Mouse (Mus musculus): ENCODE results near the gene Hoxa3. TPM values are rescaled to one million over a fixed set of nuclear protein-coding genes. Genes with fewer than 3 reads are reported as not detected.
A peak's percentile ranks its signal among the peaks of the same experiment; 100 is the strongest.

Hoxa3 gene
- polyA plus RNA-seq, 1 experiment from 2014 or later: 2.2 TPM

GRCm38 (mm10) chr6:52190906-52191810 lies 22.0 kb downstream of the Hoxa3 start, which contains the start of gene Hoxa4:
Gene Hoxa4 (minus strand): TSS chr6:52191753.
- Histone ChIP-seq H3K36me3 (no peaks in the 10 kb centered on the region), H3K9me3 (no peaks in the 10 kb centered on the region), H3K4me1 (peaks cover 24% of the 10 kb centered on the region), H3K27ac (peak within 1 kb of the TSS; percentile 43; the same call in 1 of the 2 replicates), H3K27me3 (peaks cover 84% of the 10 kb centered on the region), H3K4me3 (peak within 1 kb of the TSS; percentile 59), H3K4me2 (peak within 1 kb of the TSS; percentile 96), H3K9ac (peak within 1 kb of the TSS; percentile 48)
- no peak for ATAC-seq (ENCODE audit: insufficient number of reproducible peaks, low FRiP score, low TSS enrichment, low read depth)
- 4% methylated on average over 50 of the region's 102 CpGs for WGBS

GRCm38 (mm10) chr6:52190410-52190809 lies 22.7 kb downstream of the Hoxa3 start:
- H3K4me1 ChIP-seq: peaks cover 26% of the 10 kb centered on the region
- 22% methylated on average over 23 of the region's 23 CpGs for WGBS
- no peak overlapping the region for H3K27ac ChIP-seq
- peak overlapping the region; percentile 59 for H3K4me3 ChIP-seq
- no peak overlapping the region for H3K9ac ChIP-seq
- no peaks in the 10 kb centered on the region for H3K9me3 ChIP-seq
- peak overlapping the region; percentile 96; the same call in 1 of the 2 replicates for H3K4me2 ChIP-seq
- ATAC-seq (ENCODE audit: insufficient number of reproducible peaks, low FRiP score, low TSS enrichment, low read depth): no peak
- H3K36me3 ChIP-seq: no peaks in the 10 kb centered on the region
- H3K27me3 ChIP-seq: peaks cover 87% of the 10 kb centered on the region

GRCm38 (mm10) chr6:52189909-52190308 lies 23.2 kb downstream of the Hoxa3 start:
- H3K27me3 ChIP-seq: peaks cover 89% of the 10 kb centered on the region
- no peaks in the 10 kb centered on the region for H3K36me3 ChIP-seq
- no peak overlapping the region for H3K27ac ChIP-seq
- no peak overlapping the region for H3K9ac ChIP-seq
- 54% methylated on average over 8 of the region's 8 CpGs for WGBS
- no peak for ATAC-seq (ENCODE audit: insufficient number of reproducible peaks, low FRiP score, low TSS enrichment, low read depth)
- no peak overlapping the region for H3K4me2 ChIP-seq
- peaks cover 31% of the 10 kb centered on the region for H3K4me1 ChIP-seq
- no peaks in the 10 kb centered on the region for H3K9me3 ChIP-seq
- H3K4me3 ChIP-seq: no peak overlapping the region

GRCm38 (mm10) chr6:52189172-52189591 lies 24.0 kb downstream of the Hoxa3 start:
- H3K4me1 ChIP-seq: peaks cover 37% of the 10 kb centered on the region

GRCm38 (mm10) chr6:52186500-52186899 lies 26.6 kb downstream of the Hoxa3 start:
- ATAC-seq (ENCODE audit: insufficient number of reproducible peaks, low FRiP score, low TSS enrichment, low read depth): no peak
- H3K9me3 ChIP-seq: no peaks in the 10 kb centered on the region
- 70% methylated on average over 1 of the region's 1 CpGs for WGBS

More at GRCm38 (mm10) chr6:52189172-52189591, 24.0 kb downstream of the Hoxa3 start:
- Histone ChIP-seq H3K9ac (no peak overlapping the region), H3K4me3 (no peak overlapping the region), H3K27me3 (peaks cover 90% of the 10 kb centered on the region), H3K36me3 (no peaks in the 10 kb centered on the region), H3K27ac (peak overlapping the region; percentile 27; the same call in 1 of the 2 replicates), H3K4me2 (no peak overlapping the region), H3K9me3 (no peaks in the 10 kb centered on the region)
- ATAC-seq (ENCODE audit: insufficient number of reproducible peaks, low FRiP score, low TSS enrichment, low read depth): no peak
- 55% methylated on average over 5 of the region's 5 CpGs for WGBS

GRCm38 (mm10) chr6:52185834-52186233 lies 27.3 kb downstream of the Hoxa3 start:
- no peak overlapping the region for H3K4me2 ChIP-seq
- no peaks in the 10 kb centered on the region for H3K36me3 ChIP-seq
- H3K4me3 ChIP-seq: no peak overlapping the region
- no peak overlapping the region for H3K27ac ChIP-seq
- 48% methylated on average over 3 of the region's 3 CpGs for WGBS
- ATAC-seq (ENCODE audit: insufficient number of reproducible peaks, low FRiP score, low TSS enrichment, low read depth): no peak
- no peak overlapping the region for H3K9ac ChIP-seq
- no peaks in the 10 kb centered on the region for H3K9me3 ChIP-seq
- H3K27me3 ChIP-seq: peaks cover 79% of the 10 kb centered on the region
- peaks cover 30% of the 10 kb centered on the region for H3K4me1 ChIP-seq

More at GRCm38 (mm10) chr6:52186500-52186899, 26.6 kb downstream of the Hoxa3 start:
- Histone ChIP-seq H3K27ac (no peak overlapping the region), H3K4me1 (peaks cover 37% of the 10 kb centered on the region), H3K9ac (no peak overlapping the region), H3K4me3 (no peak overlapping the region), H3K27me3 (peaks cover 78% of the 10 kb centered on the region), H3K36me3 (no peaks in the 10 kb centered on the region), H3K4me2 (no peak overlapping the region)

- 12% methylated on average over 19 of the region's 19 CpGs for WGBS
- ATAC-seq (ENCODE audit: insufficient number of reproducible peaks, low FRiP score, low TSS enrichment, low read depth): no peak
- Histone ChIP-seq H3K27me3 (peaks cover 79% of the 10 kb centered on the region), H3K4me2 (0 out of 2 replicates have a peak overlapping the region, but pooled peaks have one; percentile 14), H3K9me3 (no peaks in the 10 kb centered on the region), H3K4me1 (peaks cover 24% of the 10 kb centered on the region; the same call in 1 of the 2 replicates), H3K36me3 (no peaks in the 10 kb centered on the region), H3K9ac (no peak overlapping the region), H3K27ac (no peak overlapping the region), H3K4me3 (no peak overlapping the region)
These were observed 27.9 kb downstream of the Hoxa3 start for GRCm38 (mm10) chr6:52185222-52185621.

GRCm38 (mm10) chr6:52184668-52185067 lies 28.5 kb downstream of the Hoxa3 start:
- Histone ChIP-seq H3K9ac (no peak overlapping the region), H3K36me3 (no peaks in the 10 kb centered on the region), H3K4me3 (no peak overlapping the region), H3K27me3 (peaks cover 79% of the 10 kb centered on the region), H3K27ac (no peak overlapping the region), H3K9me3 (no peaks in the 10 kb centered on the region), H3K4me2 (no peak overlapping the region), H3K4me1 (peaks cover 22% of the 10 kb centered on the region; the same call in 1 of the 2 replicates)
- no peak for ATAC-seq (ENCODE audit: insufficient number of reproducible peaks, low FRiP score, low TSS enrichment, low read depth)
- 44% methylated on average over 6 of the region's 6 CpGs for WGBS

- 46% methylated on average over 10 of the region's 10 CpGs for WGBS
- Histone ChIP-seq H3K9ac (no peak overlapping the region), H3K4me1 (peaks cover 26% of the 10 kb centered on the region; the same call in 1 of the 2 replicates), H3K4me3 (no peak overlapping the region), H3K27ac (no peak overlapping the region), H3K9me3 (no peaks in the 10 kb centered on the region), H3K36me3 (no peaks in the 10 kb centered on the region), H3K27me3 (peaks cover 80% of the 10 kb centered on the region), H3K4me2 (no peak overlapping the region)
- no peak for ATAC-seq (ENCODE audit: insufficient number of reproducible peaks, low FRiP score, low TSS enrichment, low read depth)
These were observed 29.6 kb downstream of the Hoxa3 start for GRCm38 (mm10) chr6:52183311-52184080.

- ATAC-seq (ENCODE audit: insufficient number of reproducible peaks, low FRiP score, low TSS enrichment, low read depth): no peak
These were observed 30.3 kb downstream of the Hoxa3 start for GRCm38 (mm10) chr6:52182793-52183192.

GRCm38 (mm10) chr6:52182030-52182429 lies 31.1 kb downstream of the Hoxa3 start:
- 59% methylated on average over 2 of the region's 2 CpGs for WGBS
- H3K4me1 ChIP-seq: peaks cover 34% of the 10 kb centered on the region
- no peak overlapping the region for H3K4me3 ChIP-seq
- H3K27ac ChIP-seq: no peak overlapping the region
- peaks cover 78% of the 10 kb centered on the region for H3K27me3 ChIP-seq
- no peak overlapping the region for H3K4me2 ChIP-seq
- no peak for ATAC-seq (ENCODE audit: insufficient number of reproducible peaks, low FRiP score, low TSS enrichment, low read depth)
- no peaks in the 10 kb centered on the region for H3K36me3 ChIP-seq
- no peaks in the 10 kb centered on the region for H3K9me3 ChIP-seq
- no peak overlapping the region for H3K9ac ChIP-seq

More at GRCm38 (mm10) chr6:52182793-52183192, 30.3 kb downstream of the Hoxa3 start:
- 57% methylated on average over 1 of the region's 1 CpGs for WGBS
- no peak overlapping the region for H3K4me2 ChIP-seq
- no peak overlapping the region for H3K27ac ChIP-seq
- H3K9me3 ChIP-seq: no peaks in the 10 kb centered on the region
- H3K36me3 ChIP-seq: no peaks in the 10 kb centered on the region
- H3K4me1 ChIP-seq: peaks cover 28% of the 10 kb centered on the region; the same call in 1 of the 2 replicates
- H3K9ac ChIP-seq: no peak overlapping the region
- peaks cover 78% of the 10 kb centered on the region for H3K27me3 ChIP-seq
- no peak overlapping the region for H3K4me3 ChIP-seq
